Mouse (Mus musculus) midbrain, postnatal 0 days (tissue): ENCODE results near the gene Esr1. TPM values are rescaled to one million over a fixed set of nuclear protein-coding genes. Genes with fewer than 3 reads are reported as not detected.

ENCODE experiments used
- ATAC-seq: fragments of 200-750 bp; cut with Nextera tagmentation; 2 replicates; pipeline ENCODE4 v1.8.0; 2017; ENCODE audit warnings: moderate number of reproducible peaks, mild to moderate bottlenecking, moderate TSS enrichment, moderate library complexity; ENCODE audit not compliant: low FRiP score
- DNase-seq: peaks from one replicate; pipeline ENCODE4 v3.0.0-alpha.2; 2015; ENCODE audit warnings: low spot score
- H3K27ac ChIP-seq: fragments of 300-500 bp; sonication (generic); 2 replicates; pipeline ENCODE4 v1.5.1; 2014; ENCODE audit warnings: low read depth, mild to moderate bottlenecking, low read length, mixed read lengths
- H3K27me3 ChIP-seq: fragments of 300-500 bp; sonication (generic); 2 replicates; pipeline ENCODE4 v1.6.1; 2014; ENCODE audit warnings: low read length, control low read depth, mixed read lengths; ENCODE audit not compliant: insufficient read depth
- H3K36me3 ChIP-seq: fragments of 300-500 bp; sonication (generic); 2 replicates; pipeline ENCODE4 v1.6.1; 2014; ENCODE audit warnings: low read length, control low read depth, mixed read lengths; ENCODE audit not compliant: insufficient read depth
- H3K4me1 ChIP-seq: fragments of 300-500 bp; sonication (generic); 2 replicates; pipeline ENCODE4 v1.6.1; 2014; ENCODE audit warnings: mild to moderate bottlenecking, control low read depth, antibody characterized with exemption, low read length, mixed read lengths; ENCODE audit not compliant: insufficient read depth
- H3K4me2 ChIP-seq: fragments of 300-500 bp; sonication (generic); 2 replicates; pipeline ENCODE4 v1.6.1; 2014; ENCODE audit warnings: low read depth, mild to moderate bottlenecking, low read length, mixed read lengths; ENCODE audit not compliant: poor library complexity, severe bottlenecking
- H3K4me3 ChIP-seq: fragments of 300-500 bp; sonication (generic); 2 replicates; pipeline ENCODE4 v1.5.1; 2014; ENCODE audit warnings: low read depth, mild to moderate bottlenecking, low read length, moderate library complexity
- H3K9ac ChIP-seq: fragments of 300-500 bp; sonication (generic); replicated peaks from 2 replicates; pipeline ENCODE4 v1.6.1; 2014; ENCODE audit warnings: mild to moderate bottlenecking, low read length, moderate library complexity, mixed read lengths; ENCODE audit not compliant: poor library complexity, severe bottlenecking
- H3K9me3 ChIP-seq: fragments of 300-500 bp; sonication (generic); 2 replicates; pipeline ENCODE4 v1.6.1; 2016; ENCODE audit warnings: low read length, control low read depth
- CTCF ChIP-seq: IDR thresholded peaks from 2 replicates; pipeline ENCODE4 v1.5.1; 2016; ENCODE audit warnings: antibody characterized with exemption, mild to moderate bottlenecking
- WGBS: fragments of 180-500 bp; shearing (Covaris S2); extraction: QIAGEN DNeasy Blood & Tissue Kit; methylation state at CpG from one replicate; pipeline ENCODE4 v1.1.7; 2014; 5-methylcytosine and 5-hydroxymethylcytosine counted together
- polyA plus RNA-seq: library from polyadenylated mRNA; unstranded; fragments of >200 nt; fragmentation: Nextera tagmentation; extraction: Ambion mirVana; gene quantifications from 2 replicates; pipeline ENCODE4 v1.2.1, GENCODE M21; 2015
- total RNA-seq: library from RNA; depleted of rRNA; stranded (reverse); fragments of >200 nt; gene quantifications from 2 replicates; pipeline ENCODE4 v1.2.3, GENCODE M21; 2014

Esr1 gene
- total and polyA plus RNA-seq, 2 experiments from 2014 or later, result 0.71 to 0.84 TPM

GRCm38 (mm10) chr10:4623319-4623718 lies 11.9 kb downstream of the Esr1 start:
- no peak overlapping the region for H3K4me3 ChIP-seq
- H3K27me3 ChIP-seq, result no peaks in the 10 kb centered on the region
- no peaks in the 10 kb centered on the region for H3K9me3 ChIP-seq
- H3K4me1 ChIP-seq, result no peaks in the 10 kb centered on the region
- no peak overlapping the region for H3K9ac ChIP-seq
- H3K27ac ChIP-seq, result no peak overlapping the region
- H3K36me3 ChIP-seq, result no peaks in the 10 kb centered on the region
- DNase-seq, result no peak
- no peak for TF ChIP-seq CTCF
- ATAC-seq, result no peak
- no peak overlapping the region for H3K4me2 ChIP-seq

DNA sequence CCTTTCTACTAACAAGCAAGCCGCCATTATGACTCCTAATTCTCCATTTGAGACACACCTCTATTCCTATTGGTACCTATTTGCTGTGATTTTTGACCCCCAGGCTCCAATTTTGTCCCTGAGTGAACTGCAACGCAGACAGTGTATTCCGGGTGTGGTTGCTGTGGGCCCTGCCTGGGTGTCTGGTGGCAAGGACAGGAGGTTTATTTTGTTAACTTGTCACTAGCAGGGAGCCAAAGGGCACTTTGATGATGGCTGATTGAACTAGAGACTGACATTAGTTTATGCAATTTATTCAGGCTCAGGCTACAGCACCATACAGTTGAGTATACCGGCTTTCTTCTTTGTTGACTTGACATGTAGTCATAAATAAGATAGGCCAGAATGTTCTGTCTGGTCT lies 13.2 kb downstream of the Esr1 start:
- Histone ChIP-seq H3K9ac (no peak overlapping the region), H3K4me3 (no peak overlapping the region), H3K27me3 (no peaks in the 10 kb centered on the region), H3K9me3 (no peaks in the 10 kb centered on the region), H3K36me3 (no peaks in the 10 kb centered on the region), H3K4me2 (no peak overlapping the region), H3K4me1 (no peaks in the 10 kb centered on the region), H3K27ac (no peak overlapping the region)
- no peak for DNase-seq
- no peak for TF ChIP-seq CTCF
- no peak for ATAC-seq
- WGBS, result 93% methylated on average over 4 of the region's 4 CpGs

- Histone ChIP-seq H3K4me3 (no peak overlapping the region), H3K27me3 (no peaks in the 10 kb centered on the region), H3K36me3 (no peaks in the 10 kb centered on the region), H3K9me3 (no peaks in the 10 kb centered on the region), H3K4me1 (no peaks in the 10 kb centered on the region), H3K9ac (no peak overlapping the region), H3K4me2 (no peak overlapping the region), H3K27ac (no peak overlapping the region)
- ATAC-seq (no peak), DNase-seq (no peak)
- 86% methylated on average over 6 of the region's 6 CpGs for WGBS
- TF ChIP-seq CTCF, result no peak
These were observed 13.9 kb downstream of the Esr1 start for GRCm38 (mm10) chr10:4625300-4625699.

- Histone ChIP-seq H3K27ac (no peak overlapping the region), H3K27me3 (no peaks in the 10 kb centered on the region), H3K9ac (no peak overlapping the region), H3K4me1 (no peaks in the 10 kb centered on the region), H3K4me3 (no peak overlapping the region), H3K36me3 (no peaks in the 10 kb centered on the region), H3K4me2 (no peak overlapping the region), H3K9me3 (no peaks in the 10 kb centered on the region)
- peak; percentile 46 for TF ChIP-seq CTCF
- ATAC-seq (no peak), DNase-seq (no peak)
- 86% methylated on average over 7 of the region's 7 CpGs for WGBS
These were observed 15.0 kb downstream of the Esr1 start for GRCm38 (mm10) chr10:4626432-4626831.

- Histone ChIP-seq H3K9ac (no peak overlapping the region), H3K9me3 (no peaks in the 10 kb centered on the region), H3K4me3 (no peak overlapping the region), H3K27ac (no peak overlapping the region), H3K27me3 (no peaks in the 10 kb centered on the region), H3K36me3 (no peaks in the 10 kb centered on the region), H3K4me2 (no peak overlapping the region), H3K4me1 (no peaks in the 10 kb centered on the region)
- WGBS, result 95% methylated on average over 8 of the region's 8 CpGs
- DNase-seq, result no peak
- no peak for ATAC-seq
- no peak for TF ChIP-seq CTCF
These were observed 15.6 kb downstream of the Esr1 start for GRCm38 (mm10) chr10:4626996-4627395.

GRCm38 (mm10) chr10:4627415-4627814 lies 16.0 kb downstream of the Esr1 start:
- no peak overlapping the region for H3K9ac ChIP-seq
- ATAC-seq, result no peak
- no peaks in the 10 kb centered on the region for H3K27me3 ChIP-seq
- no peaks in the 10 kb centered on the region for H3K36me3 ChIP-seq
- H3K4me2 ChIP-seq, result no peak overlapping the region
- H3K9me3 ChIP-seq, result no peaks in the 10 kb centered on the region
- no peak overlapping the region for H3K4me3 ChIP-seq
- WGBS, result 81% methylated on average over 9 of the region's 9 CpGs
- no peak for DNase-seq
- H3K4me1 ChIP-seq, result no peaks in the 10 kb centered on the region
- TF ChIP-seq CTCF, result no peak
- H3K27ac ChIP-seq, result no peak overlapping the region

DNA sequence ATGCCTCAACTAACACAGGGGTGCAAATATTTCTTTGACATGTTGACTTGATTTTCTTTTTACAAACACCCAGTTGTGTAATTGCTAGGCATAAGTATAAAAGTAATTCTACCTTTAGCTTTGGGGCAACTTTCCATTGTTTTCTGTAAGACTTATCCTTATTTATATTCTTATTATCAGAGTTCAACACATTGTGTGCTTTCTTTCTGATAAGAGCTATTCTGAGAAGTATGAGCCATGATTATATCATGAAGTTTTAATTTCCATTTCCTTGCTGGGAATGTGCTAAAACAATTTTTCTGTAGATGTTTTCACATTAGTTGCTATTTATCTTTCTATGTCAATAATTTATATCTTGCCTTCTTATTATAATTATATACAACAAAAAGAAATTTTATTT lies 17.9 kb downstream of the Esr1 start:
- no peak overlapping the region for H3K9ac ChIP-seq
- ATAC-seq (no peak), DNase-seq (no peak)
- H3K36me3 ChIP-seq, result no peaks in the 10 kb centered on the region
- no peak overlapping the region for H3K4me2 ChIP-seq
- H3K27ac ChIP-seq, result no peak overlapping the region
- H3K9me3 ChIP-seq, result no peaks in the 10 kb centered on the region
- no peaks in the 10 kb centered on the region for H3K27me3 ChIP-seq
- no peak for TF ChIP-seq CTCF
- no peak overlapping the region for H3K4me3 ChIP-seq
- H3K4me1 ChIP-seq, result no peaks in the 10 kb centered on the region
